ENCODE assay signal across 8 mouse cellular contexts in the genomic region with DNA sequence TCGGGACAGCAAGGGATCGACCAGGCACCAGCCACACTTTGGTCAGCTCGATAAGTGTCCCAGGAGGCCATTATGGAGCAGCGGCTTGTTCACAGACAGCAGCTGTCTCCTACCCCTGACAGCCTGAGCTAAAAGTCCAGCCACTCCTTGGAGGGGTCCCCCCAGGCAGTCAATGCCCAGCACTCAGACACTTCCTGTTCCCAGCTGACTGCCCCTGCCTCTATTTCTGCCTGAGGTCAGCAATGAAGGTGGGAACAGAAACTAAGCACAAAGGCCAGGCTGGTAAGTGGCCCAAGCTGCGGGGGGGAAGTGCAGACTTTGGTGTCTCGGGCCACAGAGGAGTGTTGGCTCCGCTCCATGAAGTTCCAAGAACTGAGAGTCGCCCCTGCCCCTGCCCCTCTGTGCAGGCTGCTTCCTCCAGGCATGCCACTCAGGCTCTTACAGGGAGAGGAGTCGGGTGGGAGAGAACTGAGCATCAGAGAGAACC.
DNase-seq lines count a peak whose midpoint lies in the region; ATAC-seq and TF ChIP-seq lines count a peak whose summit lies in the region.

No protein-coding gene starts in this region.

- DNase-seq in layer of hippocampus, adult 9-11 months, result peak; percentile 91
- no peak for DNase-seq in layer of hippocampus, adult 18-20 months (ENCODE audit: low spot score in 2 of 2)
- peak; percentile 53 for DNase-seq in hindbrain, embryonic 10.5 days (ENCODE audit: low spot score)
- DNase-seq in cerebellum, adult 2 months, result no peak
- no peak for DNase-seq in gastrocnemius, postnatal 25 days

- no peak for TF ChIP-seq POLR2A in cortical plate, adult 2 months (IDR thresholded peaks at IDR 0.05; ENCODE audit: extremely low read depth, insufficient read depth, low read length)
- no peak for TF ChIP-seq POLR2A in cerebellum, adult 2 months (IDR thresholded peaks at IDR 0.05; ENCODE audit: borderline replicate concordance, insufficient read depth, low read length)

- H3K4me3 ChIP-seq in cortical plate, adult 2 months (ENCODE audit: insufficient read depth, low read length), result no peak overlapping the region
- H3K4me3 ChIP-seq in hindbrain, embryonic 10.5 days, result no peak overlapping the region
- H3K4me3 ChIP-seq in lung, embryonic 16.5 days (ENCODE audit: low read length), result no peak overlapping the region
- H3K4me3 ChIP-seq in stomach, embryonic 15.5 days (replicated peaks), result no peak overlapping the region
- no peak overlapping the region for H3K4me3 ChIP-seq in cerebellum, adult 2 months (replicated peaks; ENCODE audit: insufficient read depth, low read depth, low read length)

- peaks cover 4% of the 10 kb centered on the region; the same call in 1 of the 2 replicates for H3K9me3 ChIP-seq in hindbrain, embryonic 10.5 days
- no peaks in the 10 kb centered on the region for H3K9me3 ChIP-seq in lung, embryonic 16.5 days (ENCODE audit: control insufficient read depth, low read length)
- no peaks in the 10 kb centered on the region for H3K9me3 ChIP-seq in stomach, embryonic 15.5 days

- H3K27ac ChIP-seq in cortical plate, adult 2 months (ENCODE audit: insufficient read depth, low read length), result peak overlapping the region; percentile 53; the same call in 1 of the 2 replicates
- H3K27ac ChIP-seq in hindbrain, embryonic 10.5 days, result peak overlapping the region; percentile 83
- H3K27ac ChIP-seq in lung, embryonic 16.5 days (ENCODE audit: low read length), result no peak overlapping the region; the same call in 1 of the 2 replicates
- H3K27ac ChIP-seq in stomach, embryonic 15.5 days, result no peak overlapping the region
- H3K27ac ChIP-seq in cerebellum, adult 2 months (ENCODE audit: insufficient read depth, low read length), result no peak overlapping the region

- WGBS in hindbrain, embryonic 10.5 days, result 46% methylated on average over 9 of the region's 9 CpGs
- 25% methylated on average over 9 of the region's 9 CpGs for WGBS in lung, embryonic 16.5 days
- WGBS in stomach, embryonic 15.5 days, result 50% methylated on average over 9 of the region's 9 CpGs
- 35% methylated on average over 9 of the region's 9 CpGs for WGBS in cerebellum, adult 2 months

- H3K27me3 ChIP-seq in hindbrain, embryonic 10.5 days (ENCODE audit: insufficient read depth, poor library complexity, severe bottlenecking), result no peaks in the 10 kb centered on the region
- H3K27me3 ChIP-seq in lung, embryonic 16.5 days (ENCODE audit: control insufficient read depth, insufficient read depth, low read depth, low read length), result no peaks in the 10 kb centered on the region
- no peaks in the 10 kb centered on the region for H3K27me3 ChIP-seq in stomach, embryonic 15.5 days (replicated peaks)
- no peaks in the 10 kb centered on the region for H3K27me3 ChIP-seq in cerebellum, adult 2 months (ENCODE audit: control insufficient read depth, insufficient read depth, low read length)

- H3K4me1 ChIP-seq in cortical plate, adult 2 months (ENCODE audit: control insufficient read depth, insufficient read depth, low read length), result peaks cover 4% of the 10 kb centered on the region; the same call in 1 of the 2 replicates
- peaks cover 65% of the 10 kb centered on the region for H3K4me1 ChIP-seq in hindbrain, embryonic 10.5 days (replicated peaks)
- H3K4me1 ChIP-seq in lung, embryonic 16.5 days (replicated peaks; ENCODE audit: control insufficient read depth, insufficient read depth, low read length), result peaks cover 19% of the 10 kb centered on the region
- H3K4me1 ChIP-seq in stomach, embryonic 15.5 days, result peaks cover 10% of the 10 kb centered on the region
- H3K4me1 ChIP-seq in cerebellum, adult 2 months (ENCODE audit: control insufficient read depth, insufficient read depth, low read length), result peaks cover 5% of the 10 kb centered on the region; the same call in 1 of the 2 replicates

- peak; percentile 63 for ATAC-seq in lung, embryonic 16.5 days (ENCODE audit: low read depth)
- peak; percentile 29; the same call in 1 of the 2 replicates for ATAC-seq in stomach, embryonic 15.5 days (ENCODE audit: insufficient read depth, low FRiP score, low read depth)

- H3K36me3 ChIP-seq in hindbrain, embryonic 10.5 days, result peaks cover 59% of the 10 kb centered on the region
- H3K36me3 ChIP-seq in lung, embryonic 16.5 days (ENCODE audit: control insufficient read depth, insufficient read depth, low read length), result no peaks in the 10 kb centered on the region
- H3K36me3 ChIP-seq in stomach, embryonic 15.5 days, result no peaks in the 10 kb centered on the region

- TF ChIP-seq CTCF in cortical plate, adult 2 months (IDR thresholded peaks at IDR 0.05; ENCODE audit: extremely low read depth, insufficient read depth, low read length), result no peak
- TF ChIP-seq CTCF in cerebellum, adult 2 months (IDR thresholded peaks at IDR 0.05; ENCODE audit: borderline replicate concordance, insufficient read depth, low read depth, low read length), result no peak

- H3K9ac ChIP-seq in lung, embryonic 16.5 days (ENCODE audit: low read length), result no peak overlapping the region
- H3K9ac ChIP-seq in stomach, embryonic 15.5 days, result no peak overlapping the region

- no peak overlapping the region for H3K4me2 ChIP-seq in lung, embryonic 16.5 days (ENCODE audit: low read depth, low read length)
- H3K4me2 ChIP-seq in stomach, embryonic 15.5 days, result no peak overlapping the region

Comparison
In these comparisons a context has a peak if more than half of its experiments do, and no peak if none do; other contexts are left out.
1. DNase-seq: peak in layer of hippocampus, adult 9-11 months (single experiment) and hindbrain, embryonic 10.5 days (single experiment); none in layer of hippocampus, adult 18-20 months (0 of 2), cerebellum, adult 2 months (0 of 2) and gastrocnemius, postnatal 25 days (single experiment).
2. H3K27ac ChIP-seq: peak in cortical plate, adult 2 months (single experiment) and hindbrain, embryonic 10.5 days (single experiment); none in lung, embryonic 16.5 days (single experiment), stomach, embryonic 15.5 days (single experiment) and cerebellum, adult 2 months (single experiment).